Mouse (Mus musculus): ENCODE results near the gene Hid1. TPM values are rescaled to one million over a fixed set of nuclear protein-coding genes. Genes with fewer than 3 reads are reported as not detected.
"Not testable (repeated sequence)": the region's sequence is repeated elsewhere in the genome, so short reads cannot be mapped to it uniquely, and the experiment has no call there.

Hid1 gene
- polyA plus RNA-seq, 1 experiment, result not detected

DNA sequence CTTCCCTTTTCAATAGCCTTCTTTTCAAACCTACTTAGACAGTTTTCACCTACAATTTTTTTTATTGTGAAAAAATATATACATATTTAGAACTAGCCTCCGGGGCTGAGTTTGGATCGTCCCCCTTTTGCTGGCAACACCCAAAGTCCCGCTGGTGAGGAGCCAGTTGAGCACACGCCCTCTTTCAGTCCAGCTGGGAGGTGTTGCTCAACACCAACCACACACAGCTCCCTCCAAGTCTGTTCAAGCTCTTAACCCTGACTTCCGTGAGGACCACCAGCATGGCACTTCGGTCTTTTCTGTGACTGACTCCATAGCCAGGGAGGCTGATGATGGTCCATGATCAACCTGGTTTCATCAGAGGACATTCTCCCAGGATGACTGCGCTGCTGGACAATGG, 30.5 kb upstream of the Hid1 start:
- H3K4me3 ChIP-seq (ENCODE audit: insufficient read depth, low read depth, low read length), result no peak overlapping the region
- H3K27ac ChIP-seq (ENCODE audit: insufficient read depth, low read depth, low read length), result no peak overlapping the region
- TF ChIP-seq POLR2A (IDR thresholded peaks at IDR 0.05; ENCODE audit: insufficient read depth, low read depth, low read length) (no peak), CTCF (IDR thresholded peaks at IDR 0.05; ENCODE audit: insufficient read depth, low read depth, low read length) (no peak)
- WGBS, result 77% methylated on average over 7 of the region's 7 CpGs
- peaks cover 13% of the 10 kb centered on the region for H3K4me1 ChIP-seq (ENCODE audit: control insufficient read depth, insufficient read depth, low read length)

DNA sequence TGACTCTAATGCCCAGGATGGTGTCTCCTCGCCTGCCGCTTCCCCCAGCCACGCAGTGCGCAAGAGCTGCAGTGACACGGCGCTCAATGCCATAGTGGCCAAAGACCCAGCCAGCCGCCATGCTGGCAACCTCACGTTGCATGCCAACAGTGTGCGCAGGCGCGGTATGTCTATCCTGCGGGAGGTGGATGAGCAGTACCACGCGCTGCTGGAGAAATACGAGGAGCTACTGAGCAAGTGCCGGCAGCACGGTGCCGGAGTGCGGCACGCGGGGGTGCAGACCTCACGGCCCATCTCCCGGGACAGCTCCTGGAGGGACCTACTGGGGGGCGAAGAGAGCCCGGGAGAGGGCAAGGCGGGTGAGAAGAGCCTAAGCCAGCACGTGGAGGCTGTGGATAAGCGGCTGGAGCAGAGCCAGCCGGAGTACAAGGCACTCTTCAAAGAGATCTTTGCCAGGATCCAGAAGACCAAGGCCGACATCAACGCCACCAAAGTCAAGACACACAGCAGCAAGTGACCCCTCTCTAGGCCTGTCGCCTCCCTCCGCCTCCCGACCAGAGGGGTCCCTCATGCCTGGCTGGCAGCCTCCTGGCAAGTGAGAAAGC, 26.3 kb upstream of the Hid1 start:
- no peak for TF ChIP-seq POLR2A (IDR thresholded peaks at IDR 0.05; ENCODE audit: insufficient read depth, low read depth, low read length)
- TF ChIP-seq CTCF (IDR thresholded peaks at IDR 0.05; ENCODE audit: insufficient read depth, low read depth, low read length), result no peak
- Histone ChIP-seq H3K27ac (ENCODE audit: insufficient read depth, low read depth, low read length) (no peak overlapping the region), H3K4me1 (ENCODE audit: control insufficient read depth, insufficient read depth, low read length) (peaks cover 7% of the 10 kb centered on the region; the same call in 1 of the 2 replicates), H3K4me3 (ENCODE audit: insufficient read depth, low read depth, low read length) (no peak overlapping the region)
- 78% methylated on average over 34 of the region's 34 CpGs for WGBS

DNA sequence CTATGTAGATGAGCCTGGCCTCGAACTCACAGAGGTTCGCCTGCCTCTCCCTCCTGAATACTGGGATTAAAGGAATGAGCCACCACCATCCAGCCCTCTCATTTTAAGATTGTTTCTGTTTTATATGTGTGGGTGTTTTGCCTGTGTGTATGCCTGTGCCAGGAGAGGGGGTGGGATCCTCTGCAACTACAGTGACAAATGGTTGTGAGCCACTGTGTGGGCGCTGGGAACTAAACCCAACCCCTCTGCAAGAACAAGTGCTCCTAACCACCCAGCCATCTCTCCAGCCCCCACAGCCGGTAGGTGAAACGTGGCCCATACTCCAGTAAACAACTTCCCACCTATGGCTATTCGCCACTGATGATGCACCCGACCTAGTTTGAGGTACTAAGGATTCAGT, 23.8 kb upstream of the Hid1 start:
- WGBS, result 87% methylated on average over 7 of the region's 7 CpGs
- no peak overlapping the region for H3K27ac ChIP-seq (ENCODE audit: insufficient read depth, low read depth, low read length)
- H3K4me1 ChIP-seq (ENCODE audit: control insufficient read depth, insufficient read depth, low read length), result peaks cover 14% of the 10 kb centered on the region
- no peak overlapping the region for H3K4me3 ChIP-seq (ENCODE audit: insufficient read depth, low read depth, low read length)
- TF ChIP-seq CTCF (IDR thresholded peaks at IDR 0.05; ENCODE audit: insufficient read depth, low read depth, low read length) (no peak), POLR2A (IDR thresholded peaks at IDR 0.05; ENCODE audit: insufficient read depth, low read depth, low read length) (no peak)

DNA sequence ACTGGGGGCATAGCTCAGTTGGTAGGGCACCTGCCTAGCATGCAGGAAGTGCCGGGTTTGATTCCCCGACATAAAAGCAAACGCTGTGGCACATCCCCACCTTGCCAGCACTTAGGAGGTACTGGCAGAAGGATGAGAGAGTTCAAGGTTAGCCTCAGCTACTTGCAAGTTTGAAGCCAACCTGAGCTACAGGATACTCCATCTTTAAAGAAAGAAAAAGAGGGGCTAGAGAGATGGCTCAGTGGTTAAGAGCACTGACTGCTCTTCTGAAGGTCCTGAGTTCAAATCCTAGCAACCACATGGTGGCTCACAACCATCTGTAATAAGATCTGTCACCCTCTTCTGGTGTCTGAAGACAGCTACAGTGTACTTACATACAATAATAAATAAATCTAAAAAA, 19.3 kb upstream of the Hid1 start:
- 76% methylated on average over 3 of the region's 3 CpGs for WGBS
- H3K4me3 ChIP-seq (ENCODE audit: insufficient read depth, low read depth, low read length), result not testable (repeated sequence)
- Histone ChIP-seq H3K4me1 (ENCODE audit: control insufficient read depth, insufficient read depth, low read length) (peaks cover 45% of the 10 kb centered on the region), H3K27ac (ENCODE audit: insufficient read depth, low read depth, low read length) (peak overlapping the region; percentile 58; the same call in 1 of the 2 replicates)

DNA sequence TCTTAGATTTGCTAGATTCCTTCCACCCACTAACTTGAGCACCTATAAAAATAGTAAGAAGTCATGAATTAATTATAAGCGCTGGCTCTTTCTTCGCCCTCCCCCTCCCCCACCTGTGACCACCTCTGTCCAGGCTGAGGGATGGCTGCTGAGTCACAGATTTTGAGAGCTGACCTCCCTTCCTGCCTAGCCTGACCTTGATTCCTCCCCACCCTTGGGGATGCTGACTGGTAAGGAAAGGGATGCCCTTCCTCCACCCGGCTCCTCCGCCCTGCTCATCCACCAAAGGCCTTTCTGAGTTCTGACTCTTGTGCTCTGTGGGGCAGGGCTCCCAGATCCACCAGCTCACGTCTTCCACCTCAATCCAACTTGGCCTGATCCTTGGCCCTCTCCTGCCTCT, 17.0 kb upstream of the Hid1 start:
- 43% methylated on average over 5 of the region's 5 CpGs for WGBS
- peak overlapping the region; percentile 82 for H3K27ac ChIP-seq (ENCODE audit: insufficient read depth, low read depth, low read length)
- TF ChIP-seq POLR2A (IDR thresholded peaks at IDR 0.05; ENCODE audit: insufficient read depth, low read depth, low read length) (no peak), CTCF (IDR thresholded peaks at IDR 0.05; ENCODE audit: insufficient read depth, low read depth, low read length) (no peak)
- H3K4me1 ChIP-seq (ENCODE audit: control insufficient read depth, insufficient read depth, low read length), result peaks cover 42% of the 10 kb centered on the region
- peak overlapping the region; percentile 23; the same call in 1 of the 2 replicates for H3K4me3 ChIP-seq (ENCODE audit: insufficient read depth, low read depth, low read length)

DNA sequence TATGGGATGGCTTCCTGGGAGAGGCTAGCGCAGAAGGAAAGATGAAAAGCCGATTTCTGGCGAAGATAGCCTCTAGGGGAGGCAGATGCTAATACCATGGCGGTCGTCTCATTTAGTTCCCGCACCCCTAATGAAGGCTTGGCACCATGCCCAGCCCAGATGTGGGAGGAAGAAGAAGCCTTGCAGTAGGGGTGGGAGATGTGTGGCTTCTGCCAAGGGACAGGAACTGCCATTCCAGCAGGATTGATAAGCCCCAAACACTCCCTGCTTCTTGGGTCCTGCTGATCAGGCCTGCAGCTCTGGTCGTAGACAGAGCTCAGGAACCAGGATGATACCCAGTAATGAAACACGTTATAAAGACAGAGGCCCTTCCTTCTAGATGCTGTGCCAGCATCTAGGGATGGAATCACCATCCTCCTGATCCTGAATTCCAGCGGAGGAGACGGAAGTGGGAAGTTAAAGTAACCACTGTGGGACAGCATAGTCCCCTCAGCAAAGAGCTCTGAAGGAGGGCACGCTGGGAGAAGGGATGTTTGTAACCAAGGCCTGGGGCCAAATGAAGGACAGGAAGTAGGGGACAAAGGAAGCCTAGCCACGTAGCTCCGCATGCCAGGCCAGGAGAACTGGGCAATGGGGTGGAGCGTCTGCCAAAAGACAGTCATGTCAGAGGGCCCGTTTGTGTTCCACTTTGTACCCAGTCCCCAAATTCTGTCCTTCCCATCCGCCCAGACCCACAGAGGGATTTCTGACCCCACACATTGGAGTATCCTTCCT, 16.3 kb upstream of the Hid1 start:
- peak overlapping the region; percentile 82 for H3K27ac ChIP-seq (ENCODE audit: insufficient read depth, low read depth, low read length)
- no peak for TF ChIP-seq POLR2A (IDR thresholded peaks at IDR 0.05; ENCODE audit: insufficient read depth, low read depth, low read length)
- TF ChIP-seq CTCF (IDR thresholded peaks at IDR 0.05; ENCODE audit: insufficient read depth, low read depth, low read length), result no peak
- H3K4me3 ChIP-seq (ENCODE audit: insufficient read depth, low read depth, low read length), result peak overlapping the region; percentile 95
- 16% methylated on average over 16 of the region's 16 CpGs for WGBS
- peaks cover 42% of the 10 kb centered on the region for H3K4me1 ChIP-seq (ENCODE audit: control insufficient read depth, insufficient read depth, low read length)

DNA sequence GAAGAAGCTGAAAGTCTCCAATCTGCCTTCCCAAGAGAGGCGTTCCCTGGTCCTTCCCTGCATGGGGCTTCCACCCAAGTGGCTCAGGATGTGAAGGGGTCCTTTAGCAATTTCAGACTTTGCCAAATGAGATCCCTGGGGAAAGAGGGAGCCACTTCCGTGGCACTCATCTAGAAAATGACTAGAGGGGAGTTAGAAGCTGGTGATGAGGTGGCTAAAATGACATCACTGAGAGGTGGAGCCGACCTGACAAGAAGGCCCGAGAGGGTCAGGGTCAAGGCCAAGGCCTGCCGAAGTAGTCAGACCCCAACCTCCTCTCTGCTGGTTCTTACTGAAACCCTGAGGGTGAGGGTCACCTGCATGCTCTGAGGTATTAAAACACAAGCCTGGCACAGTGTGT, 15.3 kb upstream of the Hid1 start:
- Histone ChIP-seq H3K4me3 (ENCODE audit: insufficient read depth, low read depth, low read length) (peak overlapping the region; percentile 95), H3K4me1 (ENCODE audit: control insufficient read depth, insufficient read depth, low read length) (peaks cover 42% of the 10 kb centered on the region), H3K27ac (ENCODE audit: insufficient read depth, low read depth, low read length) (peak overlapping the region; percentile 82)
- WGBS, result 11% methylated on average over 5 of the region's 5 CpGs
- no peak for TF ChIP-seq POLR2A (IDR thresholded peaks at IDR 0.05; ENCODE audit: insufficient read depth, low read depth, low read length)
- TF ChIP-seq CTCF (IDR thresholded peaks at IDR 0.05; ENCODE audit: insufficient read depth, low read depth, low read length), result no peak

DNA sequence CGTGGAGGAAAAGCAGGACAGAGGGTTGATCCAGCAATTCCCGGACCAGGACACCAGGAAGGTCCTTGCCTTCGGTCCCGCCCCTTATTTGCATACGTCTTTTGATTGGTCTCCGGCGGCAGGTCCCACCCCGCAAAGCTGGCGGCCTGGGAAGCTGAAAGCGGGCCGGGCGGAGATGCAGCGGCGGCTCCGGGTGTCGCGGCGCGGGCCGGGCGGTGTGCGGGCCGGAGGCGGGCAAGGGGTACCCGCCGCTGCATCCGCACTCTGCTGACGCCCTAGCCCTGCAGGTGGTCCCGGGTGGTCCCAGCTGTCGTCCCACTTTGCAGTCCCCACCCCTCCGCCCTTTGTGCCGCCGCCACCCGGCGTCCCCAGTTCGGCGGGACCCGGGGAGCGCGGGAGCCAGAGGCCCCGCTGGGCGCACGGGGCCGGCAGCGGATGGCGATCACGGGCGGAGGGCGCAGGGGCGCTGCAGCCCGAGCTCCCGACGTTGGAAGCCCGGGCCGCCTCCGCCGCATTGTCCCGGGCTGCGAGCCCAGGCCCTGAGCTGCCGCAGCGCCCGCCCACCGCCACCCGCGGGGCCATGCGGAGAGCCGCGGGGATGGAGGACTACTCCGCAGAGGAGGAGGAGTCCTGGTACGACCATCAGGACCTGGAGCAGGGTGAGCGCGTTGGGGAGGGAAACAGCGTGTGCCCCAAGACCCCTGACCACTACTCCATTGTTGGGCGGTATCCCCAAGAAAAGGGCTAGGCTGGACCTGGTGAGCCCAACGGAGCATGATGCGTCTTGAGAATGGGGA, 14.4 kb upstream of the Hid1 start, which contains the start of gene Cdr2l:
Gene Cdr2l (plus strand): TSS at position 174 of the 797 bp plus-strand sequence.
- TF ChIP-seq CTCF (IDR thresholded peaks at IDR 0.05; ENCODE audit: insufficient read depth, low read depth, low read length) (no peak), POLR2A (IDR thresholded peaks at IDR 0.05; ENCODE audit: insufficient read depth, low read depth, low read length) (peak; percentile 83)
- Histone ChIP-seq H3K27ac (ENCODE audit: insufficient read depth, low read depth, low read length) (peak within 1 kb of the TSS; percentile 84), H3K4me3 (ENCODE audit: insufficient read depth, low read depth, low read length) (peak within 1 kb of the TSS; percentile 95), H3K4me1 (ENCODE audit: control insufficient read depth, insufficient read depth, low read length) (peaks cover 39% of the 10 kb centered on the region)
- under 1% methylated on average over 76 of the region's 76 CpGs for WGBS

DNA sequence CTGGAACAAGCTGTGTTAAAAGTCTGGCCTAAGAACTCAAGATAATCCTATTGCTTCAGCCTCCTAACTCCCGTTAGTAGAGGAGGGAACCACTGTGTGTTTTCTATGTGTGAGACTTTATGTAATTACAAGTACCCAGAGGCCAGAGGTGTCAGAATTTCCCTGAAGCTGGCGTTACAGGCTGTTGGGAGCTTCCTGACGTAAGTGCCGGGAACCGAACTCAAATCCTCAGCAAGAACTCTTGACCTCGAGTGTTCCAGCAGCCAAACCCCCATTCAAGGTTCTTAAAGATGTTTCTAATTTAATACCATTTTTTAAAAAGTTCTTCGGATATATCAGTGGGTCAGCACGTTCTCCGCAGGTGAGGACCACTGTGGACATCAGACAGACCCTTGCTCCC, 13.7 kb upstream of the Hid1 start:
- TF ChIP-seq POLR2A (IDR thresholded peaks at IDR 0.05; ENCODE audit: insufficient read depth, low read depth, low read length) (no peak), CTCF (IDR thresholded peaks at IDR 0.05; ENCODE audit: insufficient read depth, low read depth, low read length) (no peak)
- Histone ChIP-seq H3K27ac (ENCODE audit: insufficient read depth, low read depth, low read length) (no peak overlapping the region), H3K4me3 (ENCODE audit: insufficient read depth, low read depth, low read length) (no peak overlapping the region), H3K4me1 (ENCODE audit: control insufficient read depth, insufficient read depth, low read length) (peaks cover 36% of the 10 kb centered on the region)
- WGBS, result 35% methylated on average over 9 of the region's 9 CpGs
